In the genomic region with DNA sequence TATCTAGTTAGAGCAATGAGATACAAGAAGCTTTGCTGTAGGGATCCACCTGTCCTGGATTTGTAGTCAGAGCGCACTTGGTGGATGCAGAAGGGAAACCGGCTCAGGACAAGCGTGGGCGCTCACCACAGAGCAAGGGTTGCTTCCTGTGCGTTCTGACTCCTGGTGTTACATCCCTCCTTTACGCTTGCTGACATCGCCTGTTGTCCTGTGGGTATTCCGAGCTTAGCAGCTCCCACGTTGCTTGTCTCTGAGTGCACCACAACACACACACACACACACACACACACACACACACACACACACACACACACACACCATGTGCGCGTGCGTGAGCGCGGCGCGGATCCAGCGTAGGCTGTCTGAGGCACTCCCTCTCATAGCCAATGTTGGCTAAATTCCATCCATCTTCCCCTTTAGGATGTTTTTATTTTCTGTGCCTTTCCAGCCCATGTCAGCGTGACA, we compare ENCODE assay signal across 8 mouse cellular contexts.
DNase-seq lines count a peak whose midpoint lies in the region; ATAC-seq lines count a peak whose summit lies in the region.

No protein-coding gene starts in this region.

- DNase-seq in frontal cortex, postnatal 25 days (ENCODE audit: low spot score in 2 of 2), result no peak
- DNase-seq in adrenal gland, postnatal 25 days, result peak; percentile 35
- peak; percentile 83 for DNase-seq in naive thymus-derived CD4-positive, alpha-beta T cell, adult 2 months (ENCODE audit: low read depth)
- peak; percentile 26 to 33 for DNase-seq in thymus, postnatal 36 days

- H3K36me3 ChIP-seq in embryonic facial prominence, embryonic 15.5 days, result no peaks in the 10 kb centered on the region
- no peaks in the 10 kb centered on the region for H3K36me3 ChIP-seq in limb, embryonic 13.5 days

- H3K27me3 ChIP-seq in embryonic facial prominence, embryonic 15.5 days, result 0 out of 2 replicates have a peak, but pooled peaks cover 3% of the 10 kb centered on the region
- no peaks in the 10 kb centered on the region for H3K27me3 ChIP-seq in limb, embryonic 13.5 days

- H3K27ac ChIP-seq in embryonic facial prominence, embryonic 15.5 days (replicated peaks), result peak overlapping the region; percentile 23; the same call in 1 of the 2 replicates
- no peak overlapping the region for H3K27ac ChIP-seq in limb, embryonic 13.5 days

- 0 out of 2 replicates have a peak, but pooled peaks cover 5% of the 10 kb centered on the region for H3K9me3 ChIP-seq in embryonic facial prominence, embryonic 15.5 days (replicated peaks)
- 0 out of 2 replicates have a peak, but pooled peaks cover 5% of the 10 kb centered on the region for H3K9me3 ChIP-seq in limb, embryonic 13.5 days

- H3K4me2 ChIP-seq in embryonic facial prominence, embryonic 15.5 days (replicated peaks), result peak overlapping the region; percentile 76
- H3K4me2 ChIP-seq in limb, embryonic 13.5 days (replicated peaks), result peak overlapping the region; percentile 88

- H3K4me3 ChIP-seq in embryonic facial prominence, embryonic 15.5 days (replicated peaks), result peak overlapping the region; percentile 51
- H3K4me3 ChIP-seq in limb, embryonic 13.5 days, result peak overlapping the region; percentile 51

- peak overlapping the region; percentile 28 for H3K9ac ChIP-seq in embryonic facial prominence, embryonic 15.5 days
- H3K9ac ChIP-seq in limb, embryonic 13.5 days, result peak overlapping the region; percentile 53

- peak; percentile 68 for ATAC-seq in frontal cortex, adult (ENCODE audit: low TSS enrichment)
- no peak for ATAC-seq in embryonic facial prominence, embryonic 15.5 days (ENCODE audit: insufficient number of reproducible peaks, low FRiP score, low TSS enrichment, low read depth)
- ATAC-seq in inflammation-experienced regulatory T-cells, adult 6 months, result peak; percentile 79
- ATAC-seq in limb, embryonic 13.5 days (ENCODE audit: low FRiP score, low read depth), result no peak

- H3K4me1 ChIP-seq in embryonic facial prominence, embryonic 15.5 days, result peaks cover 15% of the 10 kb centered on the region
- H3K4me1 ChIP-seq in limb, embryonic 13.5 days, result peaks cover 3% of the 10 kb centered on the region; the same call in 1 of the 2 replicates

- under 1% methylated on average over 18 of the region's 18 CpGs for WGBS in embryonic facial prominence, embryonic 15.5 days
- WGBS in limb, embryonic 13.5 days, result 7% methylated on average over 18 of the region's 18 CpGs

Comparison
In these comparisons a context has a peak if more than half of its experiments do, and no peak if none do; other contexts are left out.
1. ATAC-seq: peak in frontal cortex, adult (single experiment) and inflammation-experienced regulatory T-cells, adult 6 months (single experiment); none in embryonic facial prominence, embryonic 15.5 days (single experiment) and limb, embryonic 13.5 days (single experiment).
2. DNase-seq: peak in adrenal gland, postnatal 25 days (single experiment), naive thymus-derived CD4-positive, alpha-beta T cell, adult 2 months (single experiment) and thymus, postnatal 36 days (2 of 2); none in frontal cortex, postnatal 25 days (0 of 2).